Mouse (Mus musculus) left cerebral cortex, adult 2 months (tissue): ENCODE data around the gene Vmn1r1. TPM values are rescaled to one million over a fixed set of nuclear protein-coding genes. Genes with fewer than 3 reads are reported as not detected.

ENCODE experiments used
- DNase-seq, 2 experiments: peaks; one replicate each; pipeline ENCODE4 v3.0.0; 2021 to 2022; ENCODE audit warnings: low spot score in 2 of 2, mixed read lengths in 1 of 2; ENCODE audit errors: extremely low spot score in 1 of 2
- H3K27ac ChIP-seq: fragments of 200-600 bp; 2 replicates; pipeline ENCODE4 v1.8.1; 2022
- H3K4me3 ChIP-seq: fragments of 200-600 bp; 2 replicates; pipeline ENCODE4 v1.8.1; 2022
- CTCF ChIP-seq: fragments of 200-600 bp; IDR thresholded peaks from 2 replicates; pipeline ENCODE4 v1.8.1; 2022; ENCODE audit warnings: antibody characterized with exemption, mild to moderate bottlenecking, moderate library complexity
- intact Hi-C: fragments of 180-260 bp; cut with DNase I; formaldehyde crosslinking; loops from one replicate; pipeline ENCODE4 v1.15.1; 2025
- total RNA-seq, 2 experiments: library from RNA; stranded (reverse); gene quantifications; 2 replicates each; pipeline ENCODE4 v1.2.3; 2021

Vmn1r1 gene
- total RNA-seq, 2 experiments from 2014 or later: not detected

DNA sequence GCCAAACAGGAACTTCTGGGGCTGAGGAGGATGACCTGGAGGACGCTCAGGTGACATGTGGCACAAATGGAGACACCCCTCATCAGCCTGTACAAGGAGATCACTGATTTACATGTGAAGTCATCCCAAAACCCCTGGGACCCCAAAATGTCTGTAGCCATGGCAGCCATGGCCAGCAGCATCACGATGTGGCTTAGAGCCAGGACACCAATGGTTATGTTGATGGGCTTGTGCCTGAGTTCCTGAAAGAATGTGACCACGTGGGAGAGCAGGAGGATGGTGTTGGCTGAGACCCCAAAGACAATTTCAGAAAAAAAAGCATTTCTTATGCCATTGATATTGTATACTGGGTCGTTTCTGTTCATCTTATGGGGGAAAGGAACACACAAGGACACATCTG lies 6.6 kb downstream of the Vmn1r1 start:
- Histone ChIP-seq H3K27ac (no peak overlapping the region), H3K4me3 (no peak overlapping the region)
- no peak for TF ChIP-seq CTCF
- intact Hi-C loops: no loop called here
- DNase-seq: no peak

- peak; percentile 30 for TF ChIP-seq CTCF
- H3K4me3 ChIP-seq: no peak overlapping the region
- DNase-seq: no peak
- H3K27ac ChIP-seq: no peak overlapping the region
- intact Hi-C loops: no loop called here
Observed at GRCm38 (mm10) chr1:182149966-182150365, 14.3 kb downstream of the Vmn1r1 start.

DNA sequence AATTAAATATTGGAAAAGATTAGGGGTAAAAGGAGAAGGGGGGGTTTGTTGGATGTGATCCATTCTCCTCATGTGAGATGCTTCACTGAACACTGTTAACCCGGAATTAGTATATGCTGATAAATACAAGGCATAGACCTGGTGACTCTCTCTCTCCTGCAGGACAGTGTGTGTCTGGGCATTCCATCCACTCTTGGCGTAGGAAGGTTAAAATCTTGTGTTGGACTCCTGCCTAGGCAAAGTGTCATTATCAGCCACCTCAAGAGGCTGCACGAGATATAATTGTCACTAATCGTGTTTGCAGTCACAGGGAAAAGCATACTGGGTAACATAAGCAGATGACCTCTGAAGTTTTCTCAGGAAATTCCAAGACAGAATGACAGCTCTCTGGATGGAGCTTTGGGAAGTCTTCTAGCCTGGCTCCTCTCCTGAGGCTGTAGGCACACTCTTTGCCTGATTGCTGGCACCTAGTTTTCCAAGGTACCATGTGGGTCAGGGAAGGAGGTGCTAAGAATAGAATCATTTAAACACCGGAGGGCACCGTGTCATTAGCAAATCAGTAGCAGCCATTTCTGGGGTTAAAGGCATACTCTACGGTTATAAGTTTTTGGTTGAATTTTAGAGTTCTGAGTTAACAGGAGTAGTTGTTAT lies 15.3 kb downstream of the Vmn1r1 start:
- intact Hi-C loops: no loop called here

GRCm38 (mm10) chr1:182145546-182145945 lies 18.7 kb downstream of the Vmn1r1 start:
- intact Hi-C loops: no loop called here
- no peak for DNase-seq

More for the DNA sequence above, 15.3 kb downstream of the Vmn1r1 start:
- no peak for DNase-seq
- TF ChIP-seq CTCF: no peak
- Histone ChIP-seq H3K4me3 (no peak overlapping the region), H3K27ac (no peak overlapping the region)

DNA sequence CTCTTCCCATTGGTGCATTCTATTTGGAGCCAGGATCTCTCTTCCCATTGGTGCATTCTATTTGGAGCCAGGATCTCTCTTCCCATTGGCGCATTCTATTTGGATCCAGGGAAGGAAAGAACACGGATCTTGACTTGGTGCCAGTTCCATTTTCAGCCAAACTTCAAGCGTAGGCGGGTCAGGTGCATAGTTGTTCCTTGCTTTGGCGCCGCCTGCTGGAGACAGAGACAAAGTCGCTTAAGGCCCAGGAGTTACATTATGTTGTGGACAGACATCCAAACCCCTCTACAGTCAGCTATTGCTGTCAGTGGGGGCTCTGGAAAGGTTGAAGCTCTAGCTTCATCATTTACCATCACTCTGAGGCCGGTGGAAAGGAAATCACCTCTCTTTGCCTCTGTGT lies 21.0 kb downstream of the Vmn1r1 start:
- no peak for DNase-seq
- Histone ChIP-seq H3K4me3 (no peak overlapping the region), H3K27ac (no peak overlapping the region)
- intact Hi-C loops: no loop called here
- no peak; the same call in 1 of the 2 replicates for TF ChIP-seq CTCF

More at GRCm38 (mm10) chr1:182145546-182145945, 18.7 kb downstream of the Vmn1r1 start:
- no peak for TF ChIP-seq CTCF
- Histone ChIP-seq H3K27ac (no peak overlapping the region), H3K4me3 (no peak overlapping the region)

DNA sequence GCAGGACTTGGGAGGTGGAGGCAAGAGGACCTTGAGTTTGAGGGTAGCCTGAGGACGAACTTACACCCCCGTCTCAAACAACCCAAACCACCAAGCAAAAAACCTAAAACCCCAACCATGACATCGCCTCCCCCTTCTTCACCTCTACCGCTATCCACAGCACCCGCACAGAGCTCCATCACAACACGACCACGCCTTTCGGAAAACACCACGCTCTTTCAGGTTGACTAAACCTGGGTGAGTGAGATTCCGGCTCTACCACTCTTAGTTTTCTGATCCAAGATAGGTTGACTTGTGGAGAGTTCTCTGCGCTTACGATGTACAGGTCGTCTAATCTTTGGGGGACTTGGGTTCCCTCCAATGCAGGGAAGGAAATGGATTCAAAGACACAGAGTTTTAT lies 21.6 kb downstream of the Vmn1r1 start:
- DNase-seq: no peak
- Histone ChIP-seq H3K27ac (no peak overlapping the region), H3K4me3 (no peak overlapping the region)
- no peak for TF ChIP-seq CTCF
- intact Hi-C loops: no loop called here

DNA sequence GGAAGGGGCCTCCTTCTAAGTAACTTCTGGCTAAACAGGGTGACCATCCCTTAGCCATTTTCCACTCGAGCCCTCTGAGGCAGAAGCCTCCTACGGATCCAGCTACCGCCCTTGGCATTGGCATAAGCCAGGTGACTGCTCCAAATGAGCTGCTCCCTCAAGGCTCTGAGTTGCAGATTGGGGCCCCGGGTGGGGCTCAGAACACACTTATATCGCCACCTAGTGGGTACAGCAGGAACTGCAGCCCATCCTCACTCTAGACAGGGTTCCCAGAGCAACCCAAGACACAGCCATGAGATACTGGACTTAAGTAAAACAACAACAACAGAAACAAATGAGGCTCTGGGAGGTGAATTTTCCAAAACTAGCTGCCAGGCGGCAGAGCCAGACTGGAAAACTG lies 23.9 kb downstream of the Vmn1r1 start:
- intact Hi-C loops: no loop called here
- no peak; the same call in none of the 2 replicates for TF ChIP-seq CTCF
- H3K27ac ChIP-seq: no peak overlapping the region
- H3K4me3 ChIP-seq: no peak overlapping the region
- peak; percentile 74 to 78 for DNase-seq

- Histone ChIP-seq H3K27ac (no peak overlapping the region), H3K4me3 (no peak overlapping the region)
- no peak for DNase-seq
- intact Hi-C loops: loop anchor here (5.0 kb wide), 1 partner anchor 397 kb away; no protein-coding TSS in a partner anchor
- no peak for TF ChIP-seq CTCF
Observed at GRCm38 (mm10) chr1:182139937-182140336, 24.3 kb downstream of the Vmn1r1 start.

- TF ChIP-seq CTCF: no peak; the same call in 1 of the 2 replicates
- Histone ChIP-seq H3K4me3 (no peak overlapping the region), H3K27ac (no peak overlapping the region)
- intact Hi-C loops: loop anchor here (5.0 kb wide), 1 partner anchor 399 kb away; no protein-coding TSS in a partner anchor
- DNase-seq: no peak
Observed at GRCm38 (mm10) chr1:182138172-182138571, 26.1 kb downstream of the Vmn1r1 start.

DNA sequence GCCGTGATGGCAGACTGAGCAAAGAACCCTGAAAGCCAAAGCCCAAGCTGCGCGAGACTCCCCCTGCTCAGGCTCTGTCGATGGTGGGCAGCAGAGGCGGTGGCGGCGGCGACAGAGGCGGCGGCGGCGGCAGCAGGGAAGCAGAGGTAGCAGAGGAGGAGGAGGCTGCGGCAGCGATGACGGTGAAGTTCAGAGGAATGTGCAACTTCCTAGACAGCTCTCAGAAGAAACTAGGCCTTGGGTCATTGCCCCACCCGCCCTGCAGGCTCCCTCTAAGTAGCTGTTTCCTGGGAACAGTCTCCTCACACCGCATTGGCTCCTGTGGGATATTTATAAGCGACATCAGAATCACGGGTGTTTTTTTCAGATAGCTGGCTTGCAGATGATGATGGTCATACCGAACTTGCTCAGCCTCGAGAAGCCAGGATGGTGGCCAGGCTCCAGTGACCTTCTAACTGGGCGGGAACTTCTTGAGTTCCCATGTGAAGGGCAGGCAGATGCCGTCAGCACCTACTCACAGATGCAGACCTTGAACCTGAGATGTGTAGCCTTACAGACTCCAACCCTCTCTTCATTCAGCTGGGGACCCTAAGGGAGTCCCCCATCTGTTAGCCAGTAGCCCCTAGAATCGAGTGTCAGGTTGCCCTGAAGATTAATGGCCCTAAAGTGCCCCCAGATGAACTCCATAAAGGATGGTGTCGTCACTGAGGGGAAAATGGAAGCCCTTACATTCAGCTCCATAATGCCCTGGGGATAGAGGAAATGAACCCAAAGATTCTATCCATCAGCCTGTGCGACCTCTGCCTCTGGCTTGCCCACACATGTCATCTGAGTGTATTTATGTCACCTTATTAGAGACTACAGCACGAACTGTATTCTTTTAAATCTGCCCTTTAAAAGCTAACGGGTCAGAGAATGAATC lies 26.8 kb downstream of the Vmn1r1 start:
- H3K27ac ChIP-seq: no peak overlapping the region
- DNase-seq: no peak
- intact Hi-C loops: loop anchor here (5.0 kb wide), 1 partner anchor 400 kb away; no protein-coding TSS in a partner anchor
- TF ChIP-seq CTCF: no peak
- no peak overlapping the region for H3K4me3 ChIP-seq

DNA sequence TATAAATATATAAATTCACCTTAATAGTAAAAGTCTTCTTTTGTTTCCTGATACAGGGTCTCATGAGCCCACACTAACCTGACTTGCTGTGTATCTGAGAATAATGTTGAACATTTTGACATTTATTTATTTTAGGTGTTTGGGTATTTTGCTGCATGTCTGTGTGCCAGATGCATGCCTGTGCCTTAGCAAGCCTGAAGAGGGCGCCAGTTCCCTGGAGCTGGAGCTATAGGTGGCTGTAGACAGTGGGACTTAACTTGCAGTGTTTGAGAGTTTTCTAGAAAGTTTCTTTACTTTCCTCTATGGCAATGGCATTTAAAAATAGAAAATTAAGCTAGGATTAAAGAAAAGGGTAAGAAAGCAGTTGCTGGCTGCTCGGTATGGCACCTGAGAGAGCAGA lies 33.5 kb downstream of the Vmn1r1 start:
- Histone ChIP-seq H3K4me3 (no peak overlapping the region), H3K27ac (no peak overlapping the region)
- no peak for DNase-seq
- intact Hi-C loops: no loop called here
- peak; percentile 65 for TF ChIP-seq CTCF

GRCm38 (mm10) chr1:182124924-182125368 lies 39.3 kb downstream of the Vmn1r1 start:
- Histone ChIP-seq H3K27ac (peak overlapping the region; percentile 95), H3K4me3 (peak overlapping the region; percentile 96)
- DNase-seq: peak; percentile 74 to 80
- intact Hi-C loops: loop anchor here (5.0 kb wide), 1 partner anchor 412 kb away; no protein-coding TSS in a partner anchor
- TF ChIP-seq CTCF: no peak
